Mouse (Mus musculus): ENCODE results near the gene Klc4.

Klc4 gene

DNA sequence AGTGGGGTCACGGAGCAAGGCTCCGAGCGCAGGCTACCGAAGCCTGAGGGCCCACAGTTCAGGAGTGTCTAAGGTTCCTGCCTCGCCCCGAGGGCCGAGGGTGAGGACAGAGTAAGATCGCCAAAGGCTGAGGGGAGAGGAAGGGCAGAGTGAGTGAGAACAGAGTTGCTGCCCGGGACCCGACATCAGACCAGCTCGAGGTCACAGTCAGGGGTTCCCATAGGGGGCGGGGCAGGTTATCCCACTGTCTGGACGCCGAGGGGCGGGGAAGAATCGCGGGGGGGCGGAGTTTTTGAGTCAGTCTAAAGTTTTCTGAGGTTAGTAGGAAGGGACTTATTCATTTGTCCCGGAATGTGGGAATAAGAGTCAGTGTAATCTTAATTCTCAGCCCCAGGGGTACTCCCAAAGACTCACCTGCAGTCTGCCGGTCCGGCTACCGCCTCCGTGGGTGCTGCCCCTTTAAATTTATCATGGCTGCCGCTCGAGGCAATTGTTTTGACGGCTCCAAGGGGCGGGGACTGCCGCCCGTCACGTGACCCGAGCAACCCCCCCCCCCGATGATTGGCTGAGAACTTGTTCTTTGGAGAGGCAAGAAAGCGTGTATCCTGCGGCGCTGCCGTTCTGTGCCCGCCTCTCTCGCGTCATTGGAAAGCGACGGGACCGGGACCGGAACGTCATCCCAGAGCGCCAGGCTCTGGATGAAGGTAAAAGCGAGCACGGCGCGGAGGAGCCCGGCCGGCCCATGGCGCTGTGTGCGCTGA, at the start of gene Klc4, which contains the start of gene Mrpl2:
Klc4 (minus strand) TSS at position 462 of the 761 bp plus-strand sequence.
Mrpl2 (plus strand) TSS at position 669 of the 761 bp plus-strand sequence.
- peak; percentile 97 for DNase-seq (ENCODE audit: low read depth, low spot score)

DNA sequence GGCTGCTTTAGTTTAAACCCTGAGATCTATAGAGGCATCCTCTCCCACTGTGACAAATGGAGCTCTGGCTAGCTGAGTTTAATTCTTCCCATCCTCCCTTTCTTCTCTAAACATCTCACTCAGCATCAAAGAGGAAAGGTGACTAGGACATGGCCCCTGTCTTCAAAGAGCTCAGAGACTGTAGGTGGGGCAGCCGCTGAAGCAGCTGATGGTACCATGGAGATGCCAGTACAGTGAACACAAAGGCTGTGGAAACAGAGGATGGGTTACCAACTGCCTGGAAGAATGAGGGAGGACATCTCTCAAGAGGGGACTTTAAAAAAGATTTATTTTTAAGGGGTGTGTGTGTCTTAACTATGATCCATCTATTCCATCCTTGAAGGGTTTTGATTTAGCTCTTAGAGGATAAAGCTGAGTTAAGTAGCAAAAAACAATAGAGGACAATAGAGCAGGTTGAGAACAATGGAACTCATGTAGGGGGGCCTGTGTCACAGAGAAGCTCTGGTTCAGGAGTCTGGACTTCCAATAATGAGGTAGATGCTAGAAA, 48.8 kb upstream of the Klc4 start:
- no peak for DNase-seq (ENCODE audit: low read depth, low spot score)

DNA sequence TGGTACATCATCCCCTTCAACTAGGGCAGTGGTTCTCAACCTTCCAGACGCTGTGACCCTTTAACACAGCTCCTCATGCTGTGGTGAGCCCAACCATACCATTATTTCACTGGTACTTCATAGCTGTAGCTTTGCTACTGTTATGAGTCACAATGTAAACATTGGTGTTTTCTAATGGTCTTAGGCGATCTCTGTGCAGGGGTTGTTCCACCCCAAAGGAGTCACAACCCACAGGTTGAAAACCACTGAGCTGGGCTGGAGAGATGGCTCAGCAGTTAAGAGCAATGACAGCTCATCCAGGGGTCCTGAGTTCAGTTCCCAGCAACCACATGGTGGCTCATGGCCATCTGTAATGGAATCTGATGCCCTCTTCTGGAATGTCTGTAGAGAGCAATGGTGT, 45.6 kb upstream of the Klc4 start:
- DNase-seq (ENCODE audit: low read depth, low spot score) = no peak

DNA sequence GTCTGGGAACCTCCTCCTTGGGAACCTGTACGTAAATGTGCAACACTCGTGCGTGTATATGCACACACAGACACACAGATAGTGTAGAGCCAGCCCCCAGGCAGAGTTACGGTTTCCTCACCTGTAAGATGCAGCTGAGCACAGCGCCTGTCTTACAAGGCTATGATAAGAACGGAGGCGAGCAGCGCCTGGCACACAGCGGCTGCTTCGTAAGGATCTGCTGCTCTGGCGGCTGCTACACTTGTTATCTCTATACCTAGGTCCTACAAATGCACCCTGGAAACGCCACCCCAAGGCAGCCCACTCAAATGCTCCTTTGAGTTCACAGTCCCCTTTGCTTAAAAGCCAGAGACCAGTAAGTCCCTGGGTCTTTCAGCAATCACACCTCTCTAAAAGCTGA, 44.8 kb upstream of the Klc4 start:
- DNase-seq (ENCODE audit: low read depth, low spot score) = no peak

DNA sequence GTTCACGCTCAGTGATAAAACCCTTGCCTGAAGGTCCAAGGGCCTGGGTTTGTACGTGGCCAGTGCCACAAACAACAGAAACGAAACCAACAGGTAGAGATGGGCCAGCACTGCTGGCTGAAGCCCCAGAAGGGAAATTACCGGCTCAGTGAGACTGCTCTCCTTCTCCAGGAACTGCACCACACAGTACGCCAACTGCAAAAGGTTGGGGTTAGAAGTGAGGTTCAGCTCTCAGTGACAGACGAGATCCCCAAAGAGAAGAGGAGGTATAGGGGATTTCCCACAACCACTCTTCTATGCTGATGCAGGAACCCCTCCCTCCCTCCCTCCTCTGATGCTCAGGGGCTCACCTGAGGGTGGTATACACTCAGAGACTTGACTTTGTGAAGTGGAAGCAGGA, 40.1 kb upstream of the Klc4 start:
- DNase-seq (ENCODE audit: low read depth, low spot score) = no peak

DNA sequence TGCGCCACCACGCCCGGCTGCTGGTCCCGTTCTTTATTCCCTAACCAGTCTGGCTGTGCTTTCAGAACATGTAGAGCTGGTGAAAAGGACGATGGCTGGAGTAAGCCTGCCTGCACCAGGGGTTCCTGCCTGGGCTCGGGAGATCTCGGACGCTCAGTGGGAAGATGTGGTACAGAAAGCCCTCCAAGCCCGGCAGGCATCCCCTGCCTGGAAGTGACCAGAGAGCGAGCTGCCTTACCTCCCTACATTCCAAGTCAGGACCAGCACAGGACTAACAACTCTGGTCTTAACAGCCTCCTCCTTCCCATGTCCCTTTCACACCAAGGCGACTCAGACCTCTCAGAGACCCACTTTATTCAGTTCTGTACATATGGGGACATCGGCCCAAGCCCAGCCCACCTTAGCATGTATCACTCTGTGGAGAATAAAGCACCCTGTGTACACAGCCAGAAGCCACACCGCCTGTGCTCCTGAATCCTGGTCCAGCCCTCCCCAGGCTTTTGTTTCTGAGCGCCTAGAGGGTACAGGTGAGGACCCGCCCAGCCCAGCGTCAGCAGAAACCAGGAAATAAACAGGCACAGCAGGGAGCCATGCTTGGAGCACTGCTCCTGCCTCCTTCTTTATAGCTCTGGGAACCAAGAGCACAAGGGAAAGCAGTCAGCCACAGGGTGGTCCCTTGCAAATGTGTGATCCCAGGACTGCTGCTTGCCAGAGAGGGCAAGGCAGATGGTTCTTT, 37.0 kb upstream of the Klc4 start:
- no peak for DNase-seq (ENCODE audit: low read depth, low spot score)

DNA sequence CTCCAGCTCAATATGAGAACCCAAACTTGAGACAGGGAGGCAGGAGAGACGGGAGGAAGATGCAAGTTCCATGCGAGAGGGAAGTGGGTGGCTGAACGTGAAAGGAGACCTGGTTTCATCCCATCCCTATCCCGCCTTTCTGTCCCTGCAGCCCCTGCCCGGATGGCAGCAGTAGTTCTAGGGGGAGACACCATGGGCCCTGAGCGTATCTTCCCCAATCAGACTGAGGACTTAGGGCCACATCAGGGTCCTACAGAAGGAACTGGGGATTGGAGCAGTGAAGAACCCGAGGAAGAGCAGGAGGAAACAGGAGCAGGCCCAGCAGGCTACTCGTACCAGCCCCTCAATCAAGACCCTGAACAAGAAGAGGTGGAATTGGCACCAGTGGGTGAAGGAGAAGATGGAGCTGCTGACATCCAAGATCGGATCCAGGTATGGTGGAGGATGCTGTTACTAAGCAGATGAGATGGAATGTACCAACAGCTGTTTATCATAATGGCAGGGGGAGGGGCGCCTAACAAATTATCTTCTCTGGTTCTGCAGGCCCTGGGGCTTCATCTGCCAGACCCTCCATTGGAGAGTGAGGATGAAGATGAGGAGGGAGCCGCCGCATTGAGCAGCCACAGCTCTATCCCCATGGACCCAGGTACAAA, 35.8 kb upstream of the Klc4 start:
- DNase-seq (ENCODE audit: low read depth, low spot score) = no peak

DNA sequence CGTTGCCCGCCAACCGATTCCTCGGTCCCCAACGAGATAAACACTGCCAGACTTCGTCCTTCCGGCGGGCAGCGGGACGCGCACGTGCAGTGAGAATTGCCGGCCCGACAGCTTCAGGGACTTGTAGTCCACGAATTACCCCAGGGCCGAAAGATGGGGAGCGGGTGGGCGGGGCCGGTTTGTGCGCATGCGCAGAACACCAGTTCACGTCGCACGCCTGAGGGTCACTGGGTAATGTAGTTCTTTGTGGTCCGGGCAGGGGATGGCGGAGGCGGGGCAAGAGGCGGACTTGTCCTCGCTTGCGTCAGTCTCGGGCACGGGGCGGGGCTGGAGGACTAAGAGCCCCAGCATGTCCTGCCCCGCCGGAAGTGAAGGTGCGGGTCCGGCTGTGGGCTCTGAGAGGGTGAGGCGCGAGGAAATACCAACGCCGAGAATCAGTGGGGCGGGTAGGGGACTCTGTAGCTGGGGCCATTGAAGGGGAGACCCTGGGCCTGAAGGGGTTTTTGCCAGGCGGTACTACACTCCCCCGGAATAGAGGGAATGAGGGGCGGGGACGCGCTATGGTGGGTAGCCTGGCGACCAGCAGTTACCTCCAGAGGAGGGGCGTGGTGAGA, 35.0 kb upstream of the Klc4 start, which contains the start of gene Klhdc3:
Klhdc3 (minus strand) TSS at position 155 of the 614 bp plus-strand sequence.
- peak; percentile 98 for DNase-seq (ENCODE audit: low read depth, low spot score)

DNA sequence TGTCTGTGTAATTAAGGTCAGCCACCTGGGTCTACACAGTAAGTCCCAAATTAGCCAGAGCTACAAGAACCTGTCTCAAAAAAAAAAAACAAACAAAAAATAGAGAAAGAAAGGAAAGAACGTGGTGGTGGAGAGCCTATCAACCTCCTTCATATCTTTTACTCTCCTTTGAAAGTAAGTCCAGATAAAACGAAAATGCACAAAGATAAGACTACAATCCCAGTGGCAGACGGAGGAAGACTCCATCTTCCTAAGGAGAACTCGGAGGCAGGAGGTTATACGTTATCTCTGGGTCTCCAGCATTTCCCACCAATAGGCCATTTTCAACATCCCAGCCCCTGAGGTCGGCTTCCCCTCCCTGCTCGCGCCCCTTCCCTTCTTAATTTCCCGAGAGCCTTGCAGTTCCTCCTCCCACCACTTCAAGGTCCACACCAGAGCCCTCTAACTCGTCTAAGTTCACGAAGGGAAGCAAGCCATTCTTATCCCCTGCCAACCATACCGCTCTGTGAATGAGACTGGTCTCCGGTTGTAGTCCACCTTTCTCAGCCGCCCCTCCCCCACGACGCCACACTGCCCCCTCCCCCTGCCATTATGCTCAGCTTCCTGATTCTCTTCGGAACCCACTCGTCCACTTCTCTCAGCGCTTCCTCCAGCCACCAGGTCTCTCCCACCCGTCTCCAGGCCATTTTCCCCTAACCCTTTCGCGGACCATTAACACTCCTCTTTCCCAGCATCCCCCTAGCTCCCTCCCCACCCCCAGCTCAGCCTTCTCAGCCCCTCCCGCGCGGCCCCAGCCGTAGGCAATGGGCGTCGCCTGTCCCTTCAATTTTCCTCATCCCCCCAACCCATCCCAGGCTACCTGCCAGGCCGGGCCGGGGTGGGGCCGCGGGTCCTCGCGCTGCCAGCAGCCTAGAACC, 34.3 kb upstream of the Klc4 start:
- peak; percentile 43 for DNase-seq (ENCODE audit: low read depth, low spot score)

DNA sequence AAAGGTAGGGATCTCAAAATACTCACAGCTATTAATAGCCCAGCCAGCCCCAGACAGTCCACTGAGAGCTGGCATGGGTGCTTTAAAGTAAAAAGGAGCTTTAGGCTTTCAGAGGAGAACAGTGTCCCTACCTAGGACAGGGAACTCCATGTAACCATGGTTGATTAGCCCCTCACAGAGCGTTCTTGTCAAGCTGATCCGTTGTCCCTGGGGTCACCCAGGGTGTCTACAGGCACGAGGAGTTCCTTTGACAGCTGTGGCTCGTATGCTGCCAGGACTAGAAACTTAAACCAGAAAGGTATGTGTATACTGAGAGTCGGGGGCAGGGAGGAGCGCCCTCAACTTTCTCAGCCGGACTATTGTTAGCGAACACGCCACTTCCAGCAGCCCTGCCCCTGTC, 33.1 kb upstream of the Klc4 start:
- DNase-seq (ENCODE audit: low read depth, low spot score) = no peak

DNA sequence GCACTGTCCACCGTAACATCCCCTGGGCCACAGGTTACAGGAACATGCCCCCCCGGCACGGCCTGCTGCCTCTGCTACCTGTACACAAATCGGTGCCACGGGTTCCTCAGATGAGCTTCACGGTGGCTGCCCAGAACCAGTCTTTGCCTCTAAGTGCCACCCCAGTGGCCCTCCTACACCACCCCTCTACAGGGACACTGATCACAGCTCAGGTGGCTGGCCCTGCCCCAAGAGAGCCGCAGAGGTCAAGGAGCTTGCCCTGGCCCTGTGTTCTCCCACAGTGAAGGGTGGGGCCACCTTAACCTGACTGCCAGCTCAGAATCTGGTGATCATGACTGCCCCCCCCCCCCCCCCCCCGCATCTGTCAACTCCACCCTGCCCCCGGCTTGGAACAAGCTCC, 32.6 kb upstream of the Klc4 start, which contains the start of gene Mea1:
Mea1 (plus strand) TSS at position 378 of the 400 bp plus-strand sequence.
- DNase-seq (ENCODE audit: low read depth, low spot score) = no peak

DNA sequence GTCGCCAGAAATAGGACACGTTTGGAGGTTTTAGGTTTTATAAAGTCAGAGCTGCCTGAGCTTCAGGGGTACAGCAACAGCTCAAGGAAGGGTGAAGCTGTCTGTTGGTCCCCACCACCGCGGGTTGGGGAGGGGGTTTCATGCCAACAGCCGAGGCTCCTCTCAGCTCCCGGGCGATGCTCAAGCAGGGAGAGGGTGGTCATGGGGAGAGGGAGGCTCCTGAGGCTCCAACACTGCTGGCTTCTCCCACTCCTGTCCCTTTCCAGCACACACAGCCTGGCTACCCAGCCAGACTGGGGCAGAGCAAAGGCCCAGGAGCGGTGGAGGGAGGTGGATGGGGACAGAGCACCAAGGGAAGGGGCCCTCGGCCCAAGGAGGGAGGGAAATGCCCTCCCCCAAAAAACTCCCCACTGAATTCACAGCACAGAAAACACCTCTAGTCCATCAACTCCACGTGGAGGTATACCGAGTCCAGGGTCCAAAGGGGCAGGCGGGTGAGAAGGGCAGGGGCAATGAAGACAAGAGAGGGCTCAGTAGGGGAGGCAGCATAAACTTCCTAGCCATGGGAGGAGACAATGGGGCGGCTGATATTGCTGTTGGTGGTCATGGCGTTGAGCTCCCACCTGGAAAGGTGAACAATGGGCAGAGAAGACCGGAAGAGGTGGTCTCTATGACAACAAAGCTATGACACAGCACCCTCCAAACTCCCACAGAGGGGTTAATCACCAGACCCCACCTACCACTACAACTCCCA, 28.9 kb upstream of the Klc4 start:
- DNase-seq (ENCODE audit: low read depth, low spot score) = no peak

DNA sequence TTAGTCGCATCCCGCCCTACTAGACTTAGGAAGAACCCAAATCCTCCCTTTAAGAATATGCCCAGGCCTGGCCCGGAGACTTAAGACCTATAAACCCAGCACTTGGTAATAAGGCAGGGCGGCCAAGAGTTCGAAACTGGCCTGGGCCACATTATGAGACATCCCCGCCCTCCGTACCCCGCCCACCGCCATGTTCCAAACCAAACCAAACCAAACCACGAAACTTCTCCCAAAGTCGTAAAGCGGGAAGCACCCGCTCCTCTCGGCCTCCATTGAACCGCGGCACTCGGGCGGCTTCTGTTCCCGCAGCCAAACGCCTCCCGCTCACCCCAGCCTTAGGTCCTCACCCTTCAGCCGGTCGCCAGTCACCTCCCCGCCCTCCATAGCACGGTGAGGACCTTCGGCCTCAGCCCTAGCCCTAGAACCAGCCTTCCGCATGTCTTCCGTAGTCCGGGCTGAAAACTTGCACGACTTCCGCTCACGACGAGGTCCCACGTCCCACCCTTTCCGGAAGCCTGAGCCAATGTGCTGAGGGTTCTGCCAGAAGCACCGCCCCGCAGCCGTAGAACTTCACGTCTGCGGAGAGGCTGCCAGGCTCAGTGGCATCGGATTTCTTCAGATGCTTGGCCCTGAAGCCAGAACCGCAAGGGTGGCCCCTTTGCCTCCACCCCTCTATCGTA, 28.2 kb upstream of the Klc4 start, which contains the start of gene Rrp36:
Rrp36 (minus strand) TSS at position 503 of the 680 bp plus-strand sequence.
- peak; percentile 83 for DNase-seq (ENCODE audit: low read depth, low spot score)

DNA sequence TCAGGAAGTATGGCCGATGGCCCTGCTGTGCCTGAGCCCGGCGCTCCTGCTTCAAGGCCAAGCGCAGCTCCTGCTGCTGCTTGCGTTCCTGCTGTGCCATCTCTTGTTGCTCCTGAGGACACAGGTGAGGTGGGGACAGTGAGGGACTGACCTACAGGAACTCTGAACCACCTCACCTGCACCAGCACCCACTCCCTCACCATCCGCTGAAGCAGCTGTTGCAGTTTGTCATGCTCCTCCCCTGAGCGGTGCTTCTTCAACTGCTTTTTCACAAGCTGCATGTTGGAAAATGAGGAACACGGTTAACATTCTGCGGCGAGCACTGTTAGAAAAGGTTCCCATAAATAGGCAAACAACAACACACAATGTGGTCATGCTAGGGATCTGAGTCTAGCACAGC, 24.1 kb upstream of the Klc4 start:
- no peak for DNase-seq (ENCODE audit: low read depth, low spot score)

DNA sequence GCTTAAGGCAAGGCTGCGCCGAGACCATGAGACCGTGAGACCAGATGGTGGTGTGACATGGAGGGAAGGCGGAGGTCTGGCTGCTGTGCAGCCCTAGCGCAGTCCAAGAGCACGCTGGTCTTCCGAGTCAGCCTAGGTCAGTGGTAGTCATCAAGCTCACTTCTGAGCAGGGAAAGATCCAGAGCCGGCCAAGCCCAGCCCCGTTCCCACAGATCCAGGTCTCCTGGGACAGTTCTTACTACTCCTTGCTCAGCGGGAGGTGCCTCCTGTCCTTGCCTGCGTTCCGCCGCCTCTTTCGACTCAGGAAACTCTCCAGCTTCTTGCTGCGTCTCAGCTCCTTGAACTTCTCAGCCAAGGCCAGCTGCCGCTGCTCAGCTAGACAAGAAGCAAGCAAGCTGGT, 21.9 kb upstream of the Klc4 start:
- no peak for DNase-seq (ENCODE audit: low read depth, low spot score)

DNA sequence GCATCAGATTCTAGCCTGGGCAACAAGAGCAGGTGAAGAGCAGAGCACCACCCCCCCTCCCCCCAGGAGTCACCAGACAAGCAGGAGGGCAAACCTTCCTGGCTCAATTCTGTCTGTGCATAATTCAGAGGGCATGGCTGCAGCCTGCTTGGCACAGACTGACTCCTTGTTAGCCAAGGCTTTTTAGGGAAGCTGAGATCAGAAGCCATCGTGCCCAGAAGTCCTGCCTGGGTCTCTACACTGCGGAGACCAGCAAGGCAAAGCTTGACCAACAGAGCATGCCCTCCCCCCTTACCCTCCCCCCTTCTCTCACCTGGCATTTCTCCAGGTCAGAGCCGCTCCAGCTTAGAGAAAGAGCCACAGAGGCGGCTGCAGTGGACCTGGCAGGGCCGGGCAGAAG, 16.9 kb upstream of the Klc4 start:
- no peak for DNase-seq (ENCODE audit: low read depth, low spot score)

DNA sequence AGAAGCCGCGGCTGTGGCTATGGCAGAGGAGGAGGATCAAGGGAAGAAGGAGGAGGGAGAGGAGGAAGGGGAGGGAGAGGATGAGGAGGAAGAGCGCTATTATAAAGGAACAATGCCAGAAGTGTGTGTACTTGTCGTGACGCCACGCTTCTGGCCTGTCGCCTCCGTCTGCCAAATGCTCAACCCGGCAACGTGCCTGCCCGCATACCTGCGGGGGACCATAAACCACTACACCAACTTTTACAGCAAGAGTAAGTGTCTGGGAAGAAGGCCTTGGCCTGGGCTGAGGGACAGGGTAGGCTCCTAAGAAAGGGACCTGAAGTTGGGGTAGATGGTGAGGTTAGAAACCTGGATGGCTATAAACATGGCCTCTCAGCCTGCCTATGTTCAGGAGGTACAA, 16.2 kb upstream of the Klc4 start:
- DNase-seq (ENCODE audit: low read depth, low spot score) = no peak

DNA sequence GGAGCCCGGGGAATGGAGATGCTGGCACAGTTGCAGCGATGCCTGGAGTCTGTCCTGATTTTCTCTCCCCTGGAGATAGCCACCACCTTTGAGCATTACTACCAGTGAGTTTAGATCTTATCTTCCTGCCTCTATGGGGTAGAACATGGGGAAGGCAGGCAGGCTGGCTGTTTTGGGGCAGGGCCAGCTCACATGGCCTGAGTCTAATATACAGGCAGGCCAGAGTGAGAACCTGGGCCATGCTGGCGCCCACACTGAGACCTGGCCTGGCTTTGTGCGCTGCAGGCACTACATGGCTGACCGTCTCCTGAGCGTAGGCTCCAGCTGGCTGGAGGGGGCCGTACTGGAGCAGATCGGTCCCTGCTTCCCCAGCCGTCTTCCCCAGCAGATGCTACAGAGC, 15.5 kb upstream of the Klc4 start:
- no peak for DNase-seq (ENCODE audit: low read depth, low spot score)

DNA sequence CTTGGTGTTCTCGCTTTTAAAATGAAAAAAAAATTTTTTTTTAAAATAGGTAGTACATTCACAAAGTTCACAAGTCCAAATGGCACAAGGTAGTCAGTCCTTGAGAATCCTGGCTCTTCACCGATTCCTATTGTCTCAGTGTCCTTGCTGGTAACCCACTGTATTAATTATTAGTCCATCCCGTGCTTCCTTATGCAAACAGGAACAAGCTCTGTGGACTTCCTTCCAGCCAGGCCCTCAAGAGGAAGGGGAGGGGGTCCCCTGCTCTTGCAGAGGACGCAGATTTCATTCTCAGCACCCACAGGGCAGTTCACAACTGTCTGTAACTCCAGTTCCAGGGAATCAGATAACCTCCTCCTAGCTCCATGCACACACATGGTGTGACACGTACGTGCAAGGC, 10.2 kb upstream of the Klc4 start:
- DNase-seq (ENCODE audit: low read depth, low spot score) = no peak
